Mouse (Mus musculus) stomach, embryonic 14.5 days (tissue): ENCODE data around the gene Elk4. TPM values are rescaled to one million over a fixed set of nuclear protein-coding genes. Genes with fewer than 3 reads are reported as not detected.

Experiments used
- ATAC-seq: fragments of 200-750 bp; cut with Nextera tagmentation; 2 replicates; pipeline ENCODE4 v1.8.0; 2017; ENCODE audit warnings: low read depth, moderate TSS enrichment; ENCODE audit not compliant: insufficient number of reproducible peaks, insufficient read depth, low FRiP score
- H3K27ac ChIP-seq: fragments of 300-500 bp; sonication (generic); 2 replicates; pipeline ENCODE4 v1.5.1; 2014; ENCODE audit warnings: mild to moderate bottlenecking, low read length, moderate library complexity, mixed read lengths
- H3K27me3 ChIP-seq: fragments of 300-500 bp; sonication (generic); 2 replicates; pipeline ENCODE4 v1.6.1; 2014; ENCODE audit warnings: low read length, control low read depth, mixed read lengths; ENCODE audit not compliant: control insufficient read depth, insufficient read depth
- H3K36me3 ChIP-seq: fragments of 300-500 bp; sonication (generic); 2 replicates; pipeline ENCODE4 v1.6.1; 2014; ENCODE audit warnings: mild to moderate bottlenecking, control low read depth, low read length, moderate library complexity, mixed read lengths; ENCODE audit not compliant: control insufficient read depth, insufficient read depth
- H3K4me1 ChIP-seq: fragments of 300-500 bp; sonication (generic); 2 replicates; pipeline ENCODE4 v1.6.1; 2014; ENCODE audit warnings: low read length, control low read depth, mixed read lengths; ENCODE audit not compliant: control insufficient read depth, insufficient read depth
- H3K4me2 ChIP-seq: fragments of 300-500 bp; sonication (generic); replicated peaks from 2 replicates; pipeline ENCODE4 v1.6.1; 2014; ENCODE audit warnings: low read depth, low read length, control low read depth
- H3K4me3 ChIP-seq: fragments of 300-500 bp; sonication (generic); 2 replicates; pipeline ENCODE4 v1.5.1; 2014; ENCODE audit warnings: low read depth, low read length, control low read depth
- H3K9ac ChIP-seq: fragments of 300-500 bp; sonication (generic); replicated peaks from 2 replicates; pipeline ENCODE4 v1.6.1; 2014; ENCODE audit warnings: low read depth, mild to moderate bottlenecking, control low read depth, low read length, moderate library complexity, mixed read lengths
- H3K9me3 ChIP-seq: fragments of 300-500 bp; sonication (generic); 2 replicates; pipeline ENCODE4 v1.6.1; 2016; ENCODE audit warnings: low read depth, low read length, control low read depth; ENCODE audit not compliant: control insufficient read depth
- WGBS: fragments of 180-500 bp; shearing (Covaris S2); extraction: QIAGEN DNeasy Blood & Tissue Kit; methylation state at CpG from one replicate; pipeline ENCODE4 v1.1.7; 2014; 5-methylcytosine and 5-hydroxymethylcytosine counted together
- polyA plus RNA-seq: library from polyadenylated mRNA; unstranded; fragments of >200 nt; fragmentation: Nextera tagmentation; extraction: Ambion mirVana; gene quantifications from 2 replicates; pipeline ENCODE4 v1.2.1, GENCODE M21; 2014

Elk4 gene
- polyA plus RNA-seq, 1 experiment from 2014 or later: 38.2 TPM

GRCm38 (mm10) chr1:132005466-132005865, 1.9 kb upstream of the Elk4 start:
- no peak overlapping the region for H3K27ac ChIP-seq
- no peaks in the 10 kb centered on the region for H3K36me3 ChIP-seq
- no peaks in the 10 kb centered on the region for H3K27me3 ChIP-seq
- H3K4me2 ChIP-seq: no peak overlapping the region
- no peak overlapping the region for H3K9ac ChIP-seq
- no peaks in the 10 kb centered on the region for H3K9me3 ChIP-seq
- no peak for ATAC-seq
- H3K4me3 ChIP-seq: no peak overlapping the region
- H3K4me1 ChIP-seq: peaks cover 7% of the 10 kb centered on the region; the same call in 1 of the 2 replicates
- WGBS: 85% methylated on average over 1 of the region's 1 CpGs

- Histone ChIP-seq H3K27ac (no peak overlapping the region), H3K4me3 (no peak overlapping the region), H3K9ac (no peak overlapping the region), H3K4me2 (no peak overlapping the region), H3K27me3 (no peaks in the 10 kb centered on the region), H3K9me3 (no peaks in the 10 kb centered on the region), H3K36me3 (no peaks in the 10 kb centered on the region), H3K4me1 (peaks cover 7% of the 10 kb centered on the region; the same call in 1 of the 2 replicates)
- 82% methylated on average over 3 of the region's 3 CpGs for WGBS
- no peak for ATAC-seq
Measured at GRCm38 (mm10) chr1:132006046-132006445, 1.4 kb upstream of the Elk4 start.

- H3K4me3 ChIP-seq: peak overlapping the region; percentile 90
- H3K4me2 ChIP-seq: peak overlapping the region; percentile 32
- 23% methylated on average over 5 of the region's 5 CpGs for WGBS
- no peaks in the 10 kb centered on the region for H3K27me3 ChIP-seq
- H3K4me1 ChIP-seq: peaks cover 7% of the 10 kb centered on the region; the same call in 1 of the 2 replicates
- H3K36me3 ChIP-seq: no peaks in the 10 kb centered on the region
- peak overlapping the region; percentile 99 for H3K27ac ChIP-seq
- H3K9me3 ChIP-seq: no peaks in the 10 kb centered on the region
- H3K9ac ChIP-seq: peak overlapping the region; percentile 98; the same call in 1 of the 2 replicates
- ATAC-seq: no peak
Measured at GRCm38 (mm10) chr1:132006721-132007120, 686 bp upstream of the Elk4 start.

DNA sequence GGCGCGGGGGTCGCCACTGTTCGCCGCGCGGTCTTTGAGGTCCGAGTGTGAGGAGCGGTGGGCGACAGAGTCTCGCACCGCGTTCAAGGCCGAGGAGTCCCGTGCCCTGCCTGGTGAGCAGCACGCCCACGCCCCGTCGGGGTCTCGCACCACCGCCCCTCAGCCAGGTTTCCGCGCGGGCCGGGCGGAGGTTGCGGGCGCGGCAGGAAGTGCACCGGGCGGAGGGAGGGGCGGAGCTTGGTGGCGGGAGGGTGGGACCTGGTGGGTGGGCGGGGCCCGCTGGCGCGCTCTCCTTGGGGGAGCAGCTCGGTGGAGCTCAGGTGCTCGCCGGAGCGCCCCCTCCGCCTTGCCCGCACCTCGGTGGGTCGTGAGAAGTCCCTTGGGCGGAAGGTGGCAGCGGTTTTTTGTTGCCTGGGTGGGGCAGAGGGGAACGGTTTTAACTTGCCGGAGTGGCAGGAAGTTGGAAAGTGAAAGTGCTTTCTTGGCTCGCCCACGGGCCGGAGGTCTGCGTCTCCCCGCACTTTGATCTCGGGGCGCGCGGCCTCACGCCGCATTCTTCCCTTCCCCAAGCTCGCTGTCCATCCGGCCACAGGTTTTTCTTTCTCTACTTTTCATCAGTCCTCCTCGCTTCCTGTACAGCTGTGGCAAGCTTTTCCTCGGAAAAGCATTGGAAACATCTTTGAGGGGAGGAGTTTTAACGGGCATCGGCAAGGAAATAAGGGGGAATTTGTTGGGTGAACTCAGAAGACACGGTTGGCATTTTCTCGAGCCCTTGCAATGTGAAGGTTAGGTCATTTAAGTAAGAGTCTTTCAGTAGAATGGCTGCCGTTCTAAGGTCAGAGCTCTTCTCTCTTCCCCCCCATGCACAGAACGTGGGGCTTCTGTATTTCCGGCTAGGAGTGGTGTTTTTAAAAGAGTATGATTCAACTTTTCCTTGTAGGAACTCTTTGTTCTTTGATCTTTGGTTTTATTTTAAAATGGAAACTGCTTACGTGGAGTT, 721 bp downstream of the Elk4 start:
- peak overlapping the region; percentile 99 for H3K27ac ChIP-seq
- peak; percentile 90 for ATAC-seq
- peak overlapping the region; percentile 90 for H3K4me3 ChIP-seq
- H3K36me3 ChIP-seq: no peaks in the 10 kb centered on the region
- no peaks in the 10 kb centered on the region for H3K27me3 ChIP-seq
- WGBS: under 1% methylated on average over 58 of the region's 72 CpGs
- H3K4me1 ChIP-seq: peaks cover 7% of the 10 kb centered on the region; the same call in 1 of the 2 replicates
- peak overlapping the region; percentile 81 for H3K4me2 ChIP-seq
- H3K9ac ChIP-seq: peak overlapping the region; percentile 98
- no peaks in the 10 kb centered on the region for H3K9me3 ChIP-seq

DNA sequence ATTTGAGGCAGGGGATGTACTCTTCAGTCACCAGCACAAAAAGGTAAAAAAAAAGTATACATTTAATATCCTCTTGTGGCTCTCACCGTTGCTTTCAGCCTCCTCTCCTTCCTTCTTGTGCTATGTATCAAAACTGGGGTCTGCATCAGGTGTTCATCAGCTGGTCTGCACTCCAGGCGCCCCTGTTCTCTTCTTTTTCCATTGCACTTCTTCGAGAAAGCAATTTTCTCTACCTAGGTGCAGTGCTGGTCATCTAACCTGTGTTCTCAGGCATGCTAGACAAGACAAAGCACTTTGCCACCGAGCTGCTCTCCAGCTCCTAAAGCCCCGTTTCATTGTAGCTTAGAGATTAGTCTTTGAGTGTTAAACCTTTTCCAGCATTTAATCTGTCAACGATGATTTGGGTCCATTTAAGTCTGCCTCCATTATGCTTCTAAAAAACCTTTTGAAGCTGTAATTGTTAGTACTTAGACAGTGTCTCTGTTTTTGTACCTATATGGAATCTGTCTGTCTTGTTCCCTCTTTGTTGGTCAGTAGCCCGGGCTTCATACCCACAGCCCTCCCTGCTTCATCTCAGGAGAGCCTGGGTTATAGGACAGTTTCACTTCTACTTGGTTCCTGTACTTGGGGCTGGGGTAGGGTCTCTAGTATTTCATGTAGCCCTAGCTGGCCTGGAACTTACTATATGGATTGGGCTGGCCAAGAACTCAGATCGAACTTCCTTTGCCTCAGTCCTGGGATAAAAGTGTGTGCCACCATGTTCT, 1.7 kb downstream of the Elk4 start:
- H3K4me3 ChIP-seq: peak overlapping the region; percentile 90
- H3K27me3 ChIP-seq: no peaks in the 10 kb centered on the region
- H3K9me3 ChIP-seq: no peaks in the 10 kb centered on the region
- peak overlapping the region; percentile 98 for H3K9ac ChIP-seq
- WGBS: 35% methylated on average over 8 of the region's 8 CpGs
- H3K36me3 ChIP-seq: no peaks in the 10 kb centered on the region
- peaks cover 7% of the 10 kb centered on the region; the same call in 1 of the 2 replicates for H3K4me1 ChIP-seq
- peak overlapping the region; percentile 81 for H3K4me2 ChIP-seq
- H3K27ac ChIP-seq: peak overlapping the region; percentile 99; the same call in 1 of the 2 replicates
- no peak for ATAC-seq

GRCm38 (mm10) chr1:132010632-132011501, 3.5 kb downstream of the Elk4 start:
- no peak overlapping the region for H3K27ac ChIP-seq
- peaks cover 13% of the 10 kb centered on the region; the same call in 1 of the 2 replicates for H3K36me3 ChIP-seq
- ATAC-seq: no peak
- H3K27me3 ChIP-seq: no peaks in the 10 kb centered on the region
- 86% methylated on average over 17 of the region's 17 CpGs for WGBS
- H3K4me1 ChIP-seq: peaks cover 7% of the 10 kb centered on the region; the same call in 1 of the 2 replicates
- no peak overlapping the region for H3K4me3 ChIP-seq
- H3K9ac ChIP-seq: no peak overlapping the region
- no peak overlapping the region for H3K4me2 ChIP-seq
- no peaks in the 10 kb centered on the region for H3K9me3 ChIP-seq

- no peak for ATAC-seq
- no peaks in the 10 kb centered on the region for H3K27me3 ChIP-seq
Measured at GRCm38 (mm10) chr1:132011785-132012184, 4.4 kb downstream of the Elk4 start.

More at GRCm38 (mm10) chr1:132011785-132012184, 4.4 kb downstream of the Elk4 start:
- Histone ChIP-seq H3K9ac (no peak overlapping the region), H3K36me3 (peaks cover 13% of the 10 kb centered on the region; the same call in 1 of the 2 replicates), H3K9me3 (no peaks in the 10 kb centered on the region), H3K4me3 (no peak overlapping the region), H3K27ac (no peak overlapping the region), H3K4me1 (peaks cover 7% of the 10 kb centered on the region; the same call in 1 of the 2 replicates), H3K4me2 (no peak overlapping the region)
- WGBS: 73% methylated on average over 2 of the region's 2 CpGs
